Mouse (Mus musculus) testis, postnatal 10 days (tissue): ENCODE results near the gene Zbtb32.
A peak's percentile ranks its signal among the peaks of the same experiment; 100 is the strongest.

Source experiments
- DNase-seq: peaks from one replicate; pipeline ENCODE4 v3.0.0; 2021; ENCODE audit warnings: low spot score

The Zbtb32 gene

DNA sequence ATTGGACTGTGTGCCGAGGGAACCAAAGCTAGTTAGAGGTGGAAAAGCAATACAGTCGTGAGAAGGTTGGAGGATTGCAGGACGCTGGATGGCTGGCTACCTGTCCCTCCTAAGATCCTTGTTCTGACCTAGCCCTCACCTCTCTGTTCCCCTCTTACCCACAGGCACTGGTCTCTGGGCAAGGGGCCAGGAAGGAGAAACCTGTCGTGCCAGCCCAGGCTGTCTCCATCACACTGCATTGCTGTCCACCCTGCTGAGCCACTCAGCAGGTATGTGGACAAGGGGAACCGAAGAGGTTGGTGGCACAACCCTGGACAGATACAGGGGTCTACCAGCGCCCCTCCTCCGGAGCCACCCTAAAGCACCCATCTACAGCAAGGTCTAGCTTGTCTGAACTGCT, 1.9 kb upstream of the Zbtb32 start:
- no peak for DNase-seq

DNA sequence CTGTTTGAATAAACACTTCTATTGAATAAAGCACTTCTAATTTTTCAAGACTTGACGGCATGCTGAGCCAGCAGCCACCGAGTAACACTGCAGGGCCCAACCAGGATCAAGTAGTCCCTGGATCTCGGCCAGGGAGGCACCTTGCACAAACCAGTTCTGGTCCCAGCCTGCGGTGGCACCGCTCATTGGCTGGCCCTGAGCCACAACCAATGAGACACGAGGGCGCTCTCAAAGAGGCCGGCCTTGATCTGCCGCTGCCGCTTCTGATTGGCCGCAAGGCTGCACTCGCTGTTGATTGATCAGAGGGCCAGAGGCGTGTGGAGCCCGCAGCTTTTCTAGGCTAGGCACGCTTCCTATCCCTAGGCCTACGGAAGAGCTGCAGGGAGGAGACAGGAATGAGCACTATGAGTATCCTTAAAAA, 1.2 kb upstream of the Zbtb32 start:
- DNase-seq: peak; percentile 91

DNA sequence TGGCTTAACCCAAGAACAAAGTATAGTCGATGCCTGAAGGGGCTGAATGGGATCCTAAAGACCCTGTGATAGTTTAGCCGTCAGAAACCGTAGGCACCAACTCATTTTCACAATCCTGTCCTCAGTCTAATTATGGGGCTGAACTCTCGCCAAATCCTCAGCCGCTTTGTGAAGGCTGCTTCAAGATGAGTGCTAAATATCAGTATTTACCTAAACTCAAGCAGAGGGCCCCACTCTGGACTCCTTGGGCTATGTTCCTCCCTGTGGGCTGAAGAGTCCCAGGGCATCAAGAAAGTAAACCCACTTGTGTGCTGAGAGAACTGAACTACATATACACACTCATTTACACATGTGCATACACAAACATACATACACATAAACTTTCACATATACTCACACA, 1.9 kb downstream of the Zbtb32 start:
- no peak for DNase-seq

DNA sequence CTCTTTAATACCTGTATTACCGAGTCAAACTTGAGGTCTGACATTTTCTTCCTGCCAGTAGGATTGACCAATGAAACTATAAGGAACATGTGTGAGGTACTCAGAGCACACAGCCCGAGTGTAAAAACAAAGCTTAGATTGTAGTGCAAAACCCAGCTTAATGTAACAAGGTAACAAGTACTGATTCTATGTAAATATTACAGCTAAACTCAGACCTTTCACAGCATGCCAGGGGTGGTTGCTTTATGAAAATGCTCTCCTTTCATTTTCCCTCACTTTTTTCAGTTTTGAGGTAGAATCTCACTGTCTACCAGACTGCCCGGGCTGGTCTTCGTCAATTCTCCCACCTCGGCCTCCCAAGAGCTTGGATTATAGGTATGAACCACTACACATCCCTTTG, 2.6 kb downstream of the Zbtb32 start:
- no peak for DNase-seq

DNA sequence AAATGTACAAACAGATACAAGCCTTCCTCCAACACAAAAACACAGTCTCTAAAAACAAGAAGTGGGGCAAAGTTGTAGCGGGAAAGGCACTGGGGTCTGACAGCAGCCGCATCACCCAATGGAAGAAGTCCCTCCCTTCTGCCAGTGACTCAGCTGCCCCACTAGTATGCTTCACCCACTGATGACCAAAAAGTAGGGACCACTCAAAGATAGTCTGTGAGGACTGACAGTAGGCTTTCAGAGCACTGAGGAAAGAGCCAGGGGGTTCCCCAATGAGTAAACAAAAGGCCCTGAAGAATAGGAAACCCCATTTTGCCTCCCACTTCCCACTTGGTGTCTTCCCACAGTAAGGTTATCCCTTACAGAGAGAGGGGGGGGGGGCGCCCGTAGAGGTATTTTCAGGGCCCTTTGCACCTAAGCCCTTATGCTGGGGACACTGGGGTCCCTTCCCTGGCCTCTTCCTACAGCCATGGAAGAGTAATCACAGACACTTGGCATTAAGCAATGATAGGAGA, 4.1 kb downstream of the Zbtb32 start:
- DNase-seq: no peak

DNA sequence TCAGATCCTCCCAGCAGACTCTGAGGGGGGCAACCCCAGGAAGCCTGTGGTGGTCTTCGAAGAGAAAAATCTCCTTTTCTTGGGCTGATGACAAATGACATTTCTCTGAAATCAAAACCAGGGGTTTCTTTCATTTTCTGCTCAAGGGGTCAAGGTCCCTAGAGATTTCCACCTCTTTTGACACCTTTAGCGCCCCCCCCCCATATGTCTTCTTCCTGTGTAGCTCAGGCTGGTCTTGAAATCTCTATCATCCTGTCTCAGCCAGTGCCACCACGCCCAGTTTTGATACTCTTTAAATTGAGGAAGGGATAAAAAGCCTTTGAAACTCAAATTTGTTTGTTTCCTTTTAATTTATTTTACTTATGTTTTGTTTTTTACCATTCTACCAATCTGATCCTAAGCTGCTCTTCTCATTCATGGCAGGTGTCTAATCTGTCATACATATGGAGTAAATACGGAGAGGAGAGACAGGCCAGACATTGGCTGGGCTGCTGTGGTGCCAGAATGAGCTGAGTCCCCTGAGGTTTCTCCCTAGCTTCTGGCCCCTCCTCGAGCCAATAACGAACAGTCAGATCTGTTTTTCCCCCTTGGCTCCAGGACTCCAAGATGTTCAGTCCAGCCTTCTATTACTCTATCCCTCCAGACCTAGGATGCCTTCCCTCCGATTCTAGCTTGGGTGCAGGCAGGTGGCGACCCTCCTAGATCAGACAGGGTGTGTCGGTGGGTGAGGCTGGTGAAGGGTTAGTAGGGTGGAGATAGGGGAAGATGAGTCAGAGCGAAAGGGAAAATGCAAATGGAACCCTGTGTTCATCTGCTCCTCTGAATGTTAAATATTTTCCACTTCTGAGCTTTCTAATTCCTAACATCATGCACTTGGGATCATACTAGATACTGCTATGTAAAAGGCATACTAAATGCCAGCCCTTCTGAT, 4.9 kb downstream of the Zbtb32 start:
- no peak for DNase-seq

DNA sequence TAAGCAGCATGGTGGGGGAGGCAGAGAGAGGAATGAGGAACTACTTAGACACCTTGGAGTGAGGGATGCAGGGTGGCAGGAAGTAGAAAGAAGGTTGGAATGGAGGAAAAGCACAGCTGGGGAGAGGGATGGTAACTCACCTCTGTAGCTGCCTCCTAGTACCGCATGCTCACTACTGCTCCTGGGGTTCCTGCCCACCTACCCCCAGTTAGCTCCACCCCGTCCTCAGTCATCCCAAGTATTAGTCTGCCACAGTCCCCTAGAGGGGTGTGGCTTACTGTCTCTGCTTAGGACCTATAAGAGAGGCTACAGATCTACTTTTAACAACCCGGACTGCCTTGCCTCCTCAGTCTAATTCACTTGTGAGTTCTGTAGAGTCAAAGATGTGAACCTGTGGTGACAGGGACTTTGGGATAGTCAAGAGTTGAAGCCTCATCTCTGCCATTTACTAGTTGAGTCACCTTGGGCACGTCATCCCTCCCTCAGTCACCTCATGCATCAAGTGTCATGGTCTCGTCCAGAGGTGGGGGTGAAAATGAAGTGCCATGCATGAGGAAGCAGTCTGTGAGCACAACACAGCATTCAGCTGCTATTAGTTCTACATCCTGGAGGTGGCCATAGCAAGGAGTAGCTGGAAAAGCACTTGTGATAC, 5.8 kb downstream of the Zbtb32 start:
- DNase-seq: no peak

DNA sequence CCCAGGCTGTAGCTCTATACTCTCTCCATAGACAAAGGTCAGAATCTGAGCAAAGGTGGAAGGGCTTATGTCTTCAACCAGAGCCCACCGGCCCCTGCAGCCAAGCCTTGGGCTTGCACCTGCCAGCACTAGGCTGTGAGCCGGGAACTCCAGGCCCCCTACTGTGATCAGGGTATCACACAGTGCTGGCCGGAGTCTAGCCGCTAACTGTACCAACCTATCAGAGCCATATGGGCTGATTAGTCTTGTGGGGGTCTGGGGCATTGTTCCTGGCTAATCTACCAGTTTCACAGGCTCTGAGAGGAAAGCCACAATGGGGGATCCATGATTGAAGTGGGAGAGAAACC, 7.1 kb downstream of the Zbtb32 start:
- no peak for DNase-seq

DNA sequence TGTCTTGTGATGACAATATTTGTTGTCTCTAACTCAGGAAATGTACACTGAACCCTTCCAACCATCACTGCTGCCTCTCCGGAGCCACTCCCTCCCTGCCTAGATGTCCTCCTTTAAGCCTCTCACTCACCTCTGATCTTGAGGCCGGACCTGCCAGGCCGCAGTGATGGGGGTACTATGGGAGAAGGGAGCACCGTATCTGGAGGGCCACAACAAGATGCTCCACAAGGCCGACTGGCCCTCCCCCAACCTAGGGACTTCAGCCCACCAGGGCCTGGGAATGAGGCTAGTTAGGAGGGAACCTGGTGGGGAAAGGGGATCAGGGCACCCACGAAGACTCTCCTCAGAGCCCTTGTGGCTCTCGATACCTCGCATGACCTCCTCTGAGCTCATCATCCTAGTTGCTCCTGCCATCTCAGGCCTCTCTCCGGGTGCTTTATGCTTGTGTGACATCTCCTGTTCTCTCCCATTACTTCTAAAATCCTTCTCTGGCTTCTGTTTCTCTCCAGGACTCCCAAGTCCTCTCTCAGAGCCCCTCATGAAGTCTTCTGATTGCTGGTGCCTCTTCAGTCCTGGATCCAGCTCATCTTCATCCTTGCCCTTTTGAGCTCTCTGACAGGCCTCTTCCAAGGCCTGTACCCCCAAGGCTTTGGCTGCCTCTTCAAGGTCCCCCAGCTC, 7.6 kb downstream of the Zbtb32 start:
- DNase-seq: no peak

DNA sequence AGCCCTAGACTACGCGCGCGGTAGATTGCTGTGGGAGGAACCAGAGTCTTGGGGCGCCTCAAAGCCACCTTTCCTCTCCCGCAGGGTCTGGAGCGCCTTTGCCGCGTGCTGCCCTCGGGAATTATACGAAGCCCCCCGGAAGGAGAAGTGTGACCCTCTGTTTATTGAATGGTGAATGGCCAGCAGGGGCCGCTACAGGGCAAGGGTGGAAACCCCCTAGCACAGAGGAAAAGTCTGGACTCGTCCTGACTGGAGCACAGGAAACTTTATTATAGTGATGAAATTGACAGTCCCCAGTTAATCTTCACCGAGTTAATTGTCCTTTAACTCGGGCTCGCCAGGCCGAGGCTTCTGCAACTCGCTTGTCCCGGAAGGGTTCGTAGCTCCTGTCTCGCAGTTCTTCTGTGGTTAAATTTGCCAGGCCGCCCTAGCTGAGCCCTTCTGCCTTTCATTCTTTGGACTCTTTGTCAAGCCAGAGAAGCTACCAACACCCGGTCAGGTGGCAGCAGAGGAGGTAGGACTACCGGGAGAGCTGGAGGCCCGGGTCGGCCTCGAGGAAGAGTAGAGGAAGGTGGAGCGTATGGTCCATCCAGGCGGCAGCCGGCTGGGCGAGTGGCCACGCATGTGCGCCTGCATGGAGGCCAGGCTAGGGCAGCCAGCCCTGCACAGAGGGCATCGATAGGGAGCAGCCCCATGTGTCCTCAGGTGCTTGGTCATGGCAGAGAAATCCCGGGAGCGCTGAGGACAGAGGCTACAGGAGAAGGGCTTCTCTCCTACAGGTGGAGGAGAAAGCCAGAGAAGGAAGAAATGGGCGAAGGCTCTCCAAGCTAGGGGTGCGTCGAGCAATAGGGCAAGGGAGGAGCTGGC, 9.0 kb downstream of the Zbtb32 start:
- DNase-seq: peak; percentile 96

DNA sequence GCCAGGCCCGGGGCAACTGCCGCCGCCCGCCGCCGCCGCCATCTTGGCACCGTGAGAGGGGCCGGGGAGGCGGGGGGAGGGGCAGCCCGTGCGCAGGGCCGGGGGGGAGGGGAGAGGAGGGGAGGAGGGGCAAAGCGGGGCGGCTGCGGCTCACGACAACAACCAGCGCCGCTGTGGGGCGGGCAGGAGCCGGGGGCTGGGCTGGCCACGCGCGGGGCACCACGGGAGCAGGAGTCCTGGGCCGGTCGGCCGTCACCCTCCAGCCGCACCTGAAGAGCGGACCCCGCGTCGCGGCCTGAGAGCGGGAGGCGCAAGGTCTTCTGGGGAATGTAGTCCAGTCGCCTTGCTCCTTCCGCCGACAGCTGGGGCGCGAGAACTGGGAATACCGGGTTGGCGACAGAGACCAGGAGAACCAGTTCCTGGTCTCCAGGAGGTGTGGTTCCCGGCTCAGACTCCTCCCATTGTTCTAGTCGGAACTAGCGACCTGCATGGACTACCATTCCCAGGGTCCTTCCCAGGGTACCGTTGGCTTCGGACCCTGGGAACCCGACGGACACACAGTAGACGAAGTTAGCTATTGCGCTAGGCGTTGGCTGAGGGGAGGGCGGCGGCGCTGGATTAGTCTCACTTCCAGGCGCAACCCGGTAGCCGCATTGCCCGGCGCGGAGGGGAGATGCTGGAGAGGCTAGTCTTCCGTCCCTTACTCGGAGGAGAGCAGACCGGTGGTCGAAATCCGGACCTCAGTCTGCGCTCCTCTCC, 9.9 kb downstream of the Zbtb32 start, which contains the start of gene Kmt2b:
Kmt2b (minus strand) TSS at position 51 of the 759 bp plus-strand sequence.
- peak; percentile 94 for DNase-seq

DNA sequence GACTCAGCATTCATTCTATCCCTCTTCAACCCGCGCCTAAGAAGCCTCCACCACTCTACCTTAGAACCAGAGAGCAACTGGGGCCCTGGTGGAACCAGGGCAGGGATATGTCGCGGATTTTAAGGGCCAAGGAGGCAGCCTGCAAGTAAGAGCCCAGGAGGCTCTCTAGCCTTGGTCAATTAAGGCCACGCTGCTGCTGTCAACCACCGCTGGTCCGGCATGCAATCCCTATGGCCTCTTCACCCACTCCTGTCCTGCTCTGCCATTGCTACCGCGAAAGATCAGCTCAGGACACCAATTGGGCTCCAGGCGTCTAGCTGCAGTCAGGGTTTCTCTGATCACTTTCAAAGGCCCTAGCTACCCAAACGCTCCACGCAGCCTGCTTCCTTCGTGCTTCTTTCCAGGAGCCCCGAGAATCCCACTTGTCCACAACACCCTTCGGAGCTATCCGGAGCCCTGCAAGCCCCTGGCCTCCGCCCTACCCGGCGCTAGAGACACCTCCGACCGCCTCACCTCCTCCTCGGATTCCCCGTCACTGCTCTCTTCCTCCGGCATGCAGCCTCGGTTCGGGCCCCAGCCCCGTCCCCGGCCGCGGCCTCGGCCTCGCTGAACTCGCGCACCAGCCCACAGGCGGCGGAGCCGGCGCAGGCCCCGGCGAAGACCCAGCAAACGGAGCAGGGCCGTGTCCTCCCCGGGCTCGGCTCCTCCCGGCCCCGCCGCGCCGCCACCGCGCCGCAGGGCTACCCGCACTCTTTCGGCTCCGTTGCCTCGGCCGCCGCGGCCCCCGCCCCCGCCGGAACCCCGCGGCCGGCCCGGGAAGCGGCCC, 10.7 kb downstream of the Zbtb32 start:
- DNase-seq: peak; percentile 70

DNA sequence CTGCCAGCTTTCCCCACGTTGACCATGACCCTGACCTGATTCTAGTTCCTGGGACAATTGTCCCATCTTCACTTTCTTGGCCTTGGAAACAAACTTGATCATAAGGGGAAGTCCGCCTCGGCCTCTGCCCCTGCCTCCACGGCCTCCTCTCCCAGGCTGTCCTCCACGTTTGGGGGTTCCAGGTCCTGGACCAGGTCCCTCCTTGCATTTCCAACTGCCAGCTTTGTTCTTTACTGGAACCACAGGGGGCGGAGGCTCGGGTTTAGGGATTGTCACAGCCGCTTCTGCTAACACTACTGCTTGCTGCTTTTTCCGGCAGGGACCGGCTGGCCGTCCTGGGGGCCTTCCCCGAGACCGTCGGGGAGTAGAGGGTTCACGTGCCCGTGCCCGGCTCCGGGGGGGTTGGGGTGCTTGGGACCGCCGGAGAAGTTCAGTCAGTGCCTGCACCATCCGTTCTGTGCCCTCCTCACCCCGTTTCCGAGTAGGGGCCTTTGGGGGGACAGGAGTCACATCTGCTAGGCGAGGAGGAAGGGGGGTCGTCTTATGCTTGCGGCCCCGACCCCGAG, 12.2 kb downstream of the Zbtb32 start:
- peak; percentile 57 for DNase-seq

DNA sequence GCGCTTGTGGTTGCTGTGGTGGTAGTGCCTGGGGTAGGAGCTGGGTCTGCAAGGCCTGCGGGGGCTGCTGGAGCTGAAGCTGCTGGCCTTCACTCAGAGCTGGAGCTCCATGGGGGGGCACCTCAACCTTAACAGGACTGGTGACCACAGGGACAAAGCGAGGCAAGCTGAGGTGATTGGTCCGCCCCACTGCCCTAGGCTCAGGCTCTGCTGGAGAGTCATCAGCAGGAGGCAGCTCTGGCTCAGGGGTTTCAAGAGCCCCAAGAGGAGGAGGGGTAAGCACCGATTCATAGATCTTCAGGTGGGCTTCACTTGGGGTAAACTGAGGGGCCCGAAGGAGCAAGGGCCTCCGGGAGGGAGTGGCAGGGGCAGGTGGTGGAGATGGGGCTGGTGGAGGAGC, 13.5 kb downstream of the Zbtb32 start:
- DNase-seq: peak; percentile 42

DNA sequence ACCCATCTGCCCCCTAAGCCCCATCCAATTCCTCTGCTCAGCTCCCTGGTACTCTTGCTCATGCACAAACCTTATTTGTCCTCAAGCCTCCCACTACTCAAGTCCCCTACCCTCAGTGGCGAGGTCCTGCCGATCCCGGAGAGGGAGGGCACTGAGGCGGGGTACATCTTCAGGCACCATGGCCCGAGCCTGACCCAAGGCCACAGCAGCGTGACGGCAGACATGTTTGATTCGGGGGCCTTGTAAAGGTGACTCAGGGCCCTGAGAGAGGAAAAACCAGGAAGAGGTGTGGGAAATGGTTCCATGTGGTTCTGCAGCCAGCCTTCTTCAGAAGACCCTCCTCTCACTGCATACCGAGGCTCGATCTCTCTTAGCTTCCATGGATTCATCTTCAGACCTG, 14.4 kb downstream of the Zbtb32 start:
- peak; percentile 41 for DNase-seq

DNA sequence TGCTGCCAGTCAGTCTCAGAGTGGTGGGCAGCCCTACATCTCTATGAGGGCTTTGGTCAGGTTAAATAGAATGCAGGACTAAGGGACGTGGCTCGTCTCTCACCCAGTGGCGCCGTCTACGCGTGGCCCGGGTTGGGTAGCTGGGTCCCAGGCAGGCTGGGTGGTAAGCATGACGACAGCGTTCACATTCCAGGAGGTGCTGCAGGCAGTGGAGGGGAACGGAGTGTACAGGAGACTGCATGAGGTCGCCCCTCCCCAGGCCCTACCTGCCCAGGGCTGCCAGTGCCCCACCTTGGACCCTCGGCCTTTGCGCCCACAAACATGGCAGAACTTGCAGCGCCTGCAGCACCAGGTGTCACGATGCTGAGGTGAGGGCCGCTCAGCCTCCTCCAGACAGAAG, 17.2 kb downstream of the Zbtb32 start:
- DNase-seq: peak; percentile 45

DNA sequence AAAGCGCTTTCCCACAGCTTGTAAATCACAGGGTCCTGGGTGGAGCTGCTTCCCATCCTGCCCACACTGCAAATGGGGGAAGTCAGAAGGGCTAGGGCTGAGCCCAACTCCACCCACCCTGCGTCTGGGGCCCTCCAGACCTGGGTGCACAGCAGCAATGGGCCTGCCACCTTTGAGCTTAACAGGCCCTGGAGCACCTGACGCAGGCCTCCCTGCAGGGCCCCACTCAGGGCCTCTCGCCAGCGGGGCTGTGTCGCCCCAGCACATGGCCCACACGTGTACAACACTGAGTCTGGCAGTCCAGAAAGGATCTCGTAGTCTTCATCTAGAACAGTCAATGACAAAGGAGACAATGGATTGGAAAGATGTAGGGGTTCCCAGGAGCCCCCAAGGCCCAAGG, 18.8 kb downstream of the Zbtb32 start:
- DNase-seq: no peak

DNA sequence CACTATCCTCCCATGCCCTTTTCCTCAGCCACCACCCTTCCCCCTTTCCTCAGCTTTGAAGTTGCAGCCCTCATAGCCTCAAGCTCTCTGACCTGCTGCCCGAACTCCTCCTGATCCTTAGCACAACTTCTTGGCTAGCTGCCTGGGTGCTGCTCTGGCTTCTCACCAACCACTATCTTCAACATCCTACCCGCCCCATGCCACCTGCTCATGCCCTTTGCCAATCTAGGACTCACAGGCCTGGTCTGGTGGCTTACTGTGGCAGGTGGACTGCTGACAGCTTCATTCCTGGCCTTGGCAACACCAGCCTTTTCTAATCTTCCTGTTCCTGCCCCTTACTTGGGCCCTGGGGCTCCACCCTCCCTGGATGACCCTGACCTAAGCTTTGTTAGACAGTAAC, 25.7 kb downstream of the Zbtb32 start:
- peak; percentile 77 for DNase-seq

DNA sequence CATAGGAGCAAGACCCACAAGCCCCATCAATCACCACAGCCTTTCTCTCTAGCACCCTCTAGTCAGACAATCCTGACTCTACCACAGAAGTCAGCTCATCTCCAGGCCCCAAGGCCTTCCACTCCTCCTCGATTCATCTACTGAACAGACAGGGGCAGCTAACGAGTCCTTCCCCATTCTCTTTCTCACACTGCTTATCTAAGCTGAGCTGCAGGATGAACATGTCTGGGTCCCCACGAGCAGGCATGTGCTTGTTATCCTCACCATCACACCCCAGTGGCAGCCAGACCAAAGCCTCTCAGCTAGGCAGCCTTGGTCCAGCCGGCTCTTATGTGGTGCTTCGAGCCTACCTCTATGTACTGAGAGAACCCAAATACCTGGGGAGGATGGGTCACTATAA, 26.3 kb downstream of the Zbtb32 start:
- no peak for DNase-seq

DNA sequence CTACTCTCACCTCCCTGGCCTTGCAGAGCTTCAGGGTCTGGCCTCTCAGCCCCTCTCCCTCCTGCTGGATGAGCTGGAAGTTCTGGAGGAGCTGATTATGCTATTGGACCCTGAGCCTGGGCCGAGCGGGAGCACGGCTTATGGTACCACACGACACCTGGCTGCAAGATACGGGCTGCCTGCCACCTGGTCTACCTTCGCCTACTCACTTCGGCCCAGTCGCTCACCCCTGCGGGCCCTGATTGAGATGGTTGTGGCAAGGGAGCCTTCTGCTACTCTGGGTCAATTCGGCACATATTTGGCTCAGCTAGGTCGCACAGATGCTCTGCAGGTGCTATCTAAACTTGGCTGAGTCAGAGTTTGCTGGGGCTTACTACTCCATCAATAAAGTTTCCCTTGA, 31.2 kb downstream of the Zbtb32 start:
- DNase-seq: no peak
